Mouse (Mus musculus) thymus, postnatal 14 days (tissue): ENCODE results near the gene Tnnc1.
A peak's percentile ranks its signal among the peaks of the same experiment; 100 is the strongest.

ENCODE experiments used
- DNase-seq: peaks from one replicate; pipeline ENCODE4 v3.0.0; 2021

The Tnnc1 gene

DNA sequence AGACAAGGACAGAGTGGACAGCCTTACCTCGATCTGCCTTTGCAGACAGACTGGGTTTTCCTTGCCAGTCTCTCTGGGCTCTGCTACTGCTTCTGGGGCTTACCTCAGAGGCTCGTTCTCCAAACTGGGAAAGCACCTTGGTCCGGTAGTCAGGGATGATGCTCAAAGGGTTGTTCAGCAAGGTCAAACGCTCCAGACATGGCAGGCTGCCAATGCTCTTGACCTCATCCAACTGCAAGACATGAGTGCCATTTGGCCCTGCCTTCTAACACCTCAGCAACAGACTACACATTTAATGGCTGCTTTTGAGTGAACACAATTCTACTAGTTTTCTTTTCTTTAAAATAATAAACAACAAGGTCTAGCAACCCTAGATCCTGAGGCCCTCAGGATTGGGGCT lies 21.5 kb upstream of the Tnnc1 start:
- no peak for DNase-seq

DNA sequence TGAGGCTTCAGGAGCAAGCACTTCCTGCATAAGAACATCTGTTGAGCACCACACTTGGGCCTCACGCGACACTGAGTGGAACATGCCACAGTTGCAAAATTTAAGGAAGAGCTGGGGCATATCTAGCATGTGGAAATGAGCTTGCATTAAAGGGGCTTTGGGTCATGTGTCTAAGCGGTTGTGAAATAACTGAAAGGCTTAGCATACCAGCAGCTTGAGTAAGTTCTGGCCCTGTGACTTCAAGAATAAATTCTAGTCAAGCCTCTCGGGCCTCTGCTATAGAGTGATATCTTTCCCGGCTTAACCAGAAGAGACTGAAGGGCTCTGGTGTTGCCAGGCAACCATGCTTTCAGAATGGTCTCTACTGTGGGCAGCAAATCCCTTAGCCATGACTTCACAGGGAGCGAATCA lies 19.3 kb upstream of the Tnnc1 start:
- no peak for DNase-seq

DNA sequence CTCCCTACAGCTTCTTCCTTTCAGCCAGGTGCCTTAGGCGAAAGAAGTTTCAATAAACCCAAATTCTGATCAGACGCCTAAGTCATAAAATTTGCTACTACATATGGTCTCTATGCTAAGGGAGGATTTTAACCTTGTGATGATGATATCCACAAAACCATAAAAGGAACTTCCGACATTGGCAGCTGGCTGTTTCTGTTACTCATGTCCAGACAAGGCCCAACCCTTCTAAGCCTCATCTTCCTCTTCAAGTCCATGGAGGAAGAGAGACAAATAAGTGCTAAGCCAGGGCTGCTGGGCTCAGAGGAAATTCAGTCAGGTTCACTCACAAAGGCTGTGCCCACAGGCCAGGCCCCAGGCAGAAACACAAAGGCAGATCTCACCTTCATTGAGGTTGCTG lies 18.8 kb upstream of the Tnnc1 start:
- DNase-seq, result no peak

DNA sequence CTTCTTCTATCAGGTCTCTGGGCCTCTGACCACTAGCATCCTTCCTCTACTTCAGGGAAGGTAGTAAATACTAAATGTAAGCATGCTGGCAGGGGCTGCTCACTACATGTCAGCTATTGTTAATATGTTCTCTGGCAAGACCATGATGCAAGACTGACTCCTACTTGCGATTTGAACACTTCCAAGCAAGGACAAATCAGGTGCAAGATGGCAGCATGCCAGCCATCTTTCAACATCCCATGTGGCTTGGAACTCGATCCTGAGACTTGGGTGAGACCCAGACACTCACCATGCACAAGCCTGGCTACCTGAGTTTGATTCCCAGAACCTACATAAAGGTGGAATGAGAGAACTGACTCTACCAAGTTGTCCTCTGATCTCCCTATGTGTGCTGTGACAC lies 16.2 kb upstream of the Tnnc1 start:
- DNase-seq, result no peak

DNA sequence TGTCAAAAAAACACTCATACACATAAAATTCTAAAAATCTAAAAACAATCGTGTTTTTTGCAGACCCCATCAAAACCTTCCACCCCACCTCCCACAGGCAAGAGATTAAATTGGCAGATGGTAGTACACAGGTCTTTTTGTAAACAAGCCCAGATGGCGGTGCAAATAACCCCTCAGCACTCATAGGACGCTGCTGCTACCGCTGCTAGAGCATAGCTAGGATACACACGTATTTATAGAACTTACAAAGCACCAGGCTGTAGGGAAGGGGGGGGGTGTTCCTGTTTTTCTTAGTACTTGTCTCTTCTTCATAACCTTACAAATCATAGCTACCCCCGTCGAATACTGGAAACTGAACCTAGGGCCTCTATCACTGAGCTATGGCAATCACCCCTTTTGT lies 14.3 kb upstream of the Tnnc1 start:
- no peak for DNase-seq

DNA sequence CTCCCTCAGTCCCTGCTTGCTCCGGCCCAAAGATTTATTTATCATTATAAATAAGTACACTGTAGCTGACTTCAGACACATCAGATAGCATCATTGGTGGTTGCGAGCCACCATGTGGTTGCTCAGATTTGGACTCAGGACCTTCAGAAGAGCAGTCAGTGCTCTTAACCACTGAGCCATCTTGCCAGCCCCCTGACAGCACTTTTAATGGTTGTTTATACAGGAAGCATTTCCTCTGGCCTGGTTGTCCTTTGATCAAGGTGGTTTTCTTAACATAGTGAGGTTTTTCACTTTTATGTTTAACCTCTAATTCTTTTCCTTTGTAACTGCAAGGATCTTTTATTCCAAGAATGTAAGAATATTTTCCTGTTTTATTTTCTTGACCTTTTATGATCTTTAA lies 13.7 kb upstream of the Tnnc1 start:
- no peak for DNase-seq

DNA sequence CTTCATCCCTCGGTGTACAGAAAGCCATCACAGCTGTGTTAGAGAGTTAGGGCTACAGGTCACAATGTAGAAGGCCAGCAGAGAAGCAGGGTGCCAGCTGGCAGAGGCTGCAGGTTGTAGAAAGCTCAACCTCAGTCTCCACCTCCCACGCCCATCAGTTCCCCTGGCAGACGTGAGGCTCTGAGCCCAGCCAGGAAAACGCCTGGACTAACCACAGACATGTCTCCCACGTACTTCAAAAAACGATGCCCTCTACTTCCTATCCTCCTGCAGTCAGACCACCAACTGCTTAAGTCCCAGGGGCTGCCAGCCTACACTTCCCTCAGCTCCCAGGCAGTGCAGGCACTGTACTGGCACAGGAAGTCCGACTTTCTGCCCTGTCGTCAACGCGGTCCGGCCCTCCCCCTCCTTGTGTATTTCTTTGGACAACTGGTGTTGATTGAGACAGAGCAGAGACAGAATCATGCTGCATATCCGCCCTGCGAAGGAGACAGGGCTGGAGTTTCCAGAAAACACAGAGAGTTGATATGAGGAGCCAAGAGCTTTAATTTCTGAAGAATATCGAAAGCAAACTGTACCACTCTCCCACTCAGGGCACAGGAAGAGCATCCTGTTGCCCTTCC lies 13.1 kb upstream of the Tnnc1 start:
- peak; percentile 36 for DNase-seq

DNA sequence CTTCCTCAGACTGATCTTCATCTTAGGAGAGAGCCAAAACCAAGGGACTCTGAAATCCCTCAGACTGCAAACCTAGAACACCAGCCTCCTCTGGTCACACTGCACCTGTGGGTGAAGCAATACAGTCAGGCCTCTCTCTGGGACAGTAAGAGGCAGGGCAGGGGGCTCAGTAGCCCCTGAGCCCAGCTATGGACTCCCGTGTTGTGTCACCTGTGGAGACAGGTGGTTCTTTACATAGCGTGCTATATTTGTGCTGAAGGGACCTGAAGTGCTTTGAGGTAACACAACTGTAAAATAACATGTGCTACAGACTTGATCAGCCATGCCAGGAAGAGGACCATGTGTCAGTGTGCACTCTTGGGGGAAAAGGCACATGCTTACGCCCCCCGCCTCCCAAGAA lies 12.6 kb upstream of the Tnnc1 start:
- no peak for DNase-seq

DNA sequence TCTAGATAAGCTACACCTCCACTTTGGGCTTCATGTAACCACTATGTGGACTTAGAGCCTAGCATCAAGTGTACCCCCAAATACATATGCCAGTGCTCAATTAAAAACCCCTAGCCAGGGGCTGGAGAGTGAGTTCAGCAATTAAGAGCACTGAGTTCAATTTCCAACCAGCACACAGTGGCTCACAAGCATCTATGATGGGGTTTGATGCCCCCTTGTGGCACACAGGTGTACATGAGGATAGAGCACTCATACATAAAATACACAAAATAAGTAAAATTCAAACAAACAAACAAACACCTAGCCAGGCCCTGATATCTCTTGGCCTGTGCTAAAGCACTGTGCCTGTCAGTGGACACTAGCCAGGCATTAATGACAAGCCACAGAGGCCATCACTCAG lies 12.1 kb upstream of the Tnnc1 start:
- DNase-seq, result peak; percentile 48

DNA sequence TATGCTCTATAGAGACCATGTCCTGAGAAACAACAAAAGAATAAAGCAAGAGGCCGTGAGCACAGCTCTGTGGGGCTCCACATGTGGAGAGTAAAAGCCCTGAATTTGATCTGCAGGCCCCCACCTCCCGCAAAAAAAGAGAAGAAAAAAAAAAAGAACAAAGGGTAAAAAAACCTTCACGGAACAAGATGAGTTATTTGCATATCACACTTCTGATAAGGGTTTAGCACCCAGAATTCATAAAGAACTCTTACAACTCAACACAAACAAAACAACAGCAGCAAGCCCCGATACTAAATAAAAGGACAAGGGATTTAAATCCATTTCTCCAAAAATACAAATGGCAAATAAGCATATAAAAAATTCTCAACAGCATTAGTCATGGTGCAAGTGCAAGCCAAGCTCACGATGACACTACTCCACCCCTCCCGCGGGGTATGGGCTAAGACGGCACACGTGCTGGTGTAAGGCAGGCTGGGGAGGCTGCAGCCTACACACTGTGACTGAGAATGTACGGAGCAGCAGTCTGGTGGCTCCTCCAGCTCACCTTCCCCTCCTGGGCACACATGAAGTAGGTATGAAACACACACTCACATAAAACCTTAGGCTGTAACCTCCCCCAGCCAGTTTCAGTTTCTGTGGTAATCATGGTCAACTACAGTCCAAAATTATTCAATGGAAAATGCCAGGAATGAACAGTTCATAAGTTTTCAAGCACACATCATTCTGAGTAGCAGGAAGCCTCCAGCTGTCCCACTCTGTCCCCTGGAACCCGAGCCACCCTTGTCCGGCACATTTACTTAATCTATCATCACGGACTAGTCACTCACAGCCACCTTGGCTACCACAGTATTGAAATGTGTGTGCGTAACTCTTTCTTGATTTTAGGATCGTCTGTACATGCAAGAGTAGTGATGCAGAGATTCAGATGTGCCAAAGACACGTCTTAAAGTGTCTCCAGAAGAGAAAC lies 10.3 kb upstream of the Tnnc1 start:
- no peak for DNase-seq

DNA sequence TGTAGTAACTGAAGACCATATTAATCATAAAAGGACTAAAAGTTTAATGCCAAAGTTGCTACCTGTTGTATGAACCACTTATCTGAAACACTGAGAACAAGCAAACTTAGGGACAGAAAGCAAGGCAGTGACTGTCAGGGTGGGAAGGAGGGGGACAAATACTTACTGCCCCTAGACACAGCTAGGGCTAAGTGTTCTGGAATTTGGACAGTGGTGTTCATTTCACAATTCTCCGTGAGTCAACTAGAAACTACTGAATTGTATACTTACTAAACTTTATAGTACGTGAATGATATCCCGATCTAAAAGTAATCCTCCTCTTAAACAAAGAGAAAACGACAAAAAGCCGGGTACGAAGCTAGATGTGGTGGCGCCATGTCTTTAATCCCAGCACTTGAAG lies 8.5 kb upstream of the Tnnc1 start:
- no peak for DNase-seq

DNA sequence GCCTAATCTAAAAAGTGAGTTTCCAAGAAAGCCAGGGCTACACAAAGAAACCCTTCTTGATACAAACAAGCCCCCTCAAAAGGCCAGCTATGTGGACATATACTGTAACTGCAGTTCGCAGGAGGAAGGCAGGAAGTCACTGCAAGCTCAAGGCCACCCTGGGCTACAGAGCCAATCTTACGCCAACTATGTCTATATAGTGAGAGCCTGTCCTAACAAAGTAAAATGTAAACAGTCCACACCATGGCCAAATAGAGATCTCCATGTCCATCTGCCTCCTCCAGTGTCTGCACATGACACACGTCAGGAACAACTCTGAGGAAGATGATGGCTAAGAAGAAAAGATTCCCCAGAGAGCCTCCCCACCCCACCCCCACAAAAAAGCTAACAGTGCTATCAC lies 8.1 kb upstream of the Tnnc1 start:
- no peak for DNase-seq

DNA sequence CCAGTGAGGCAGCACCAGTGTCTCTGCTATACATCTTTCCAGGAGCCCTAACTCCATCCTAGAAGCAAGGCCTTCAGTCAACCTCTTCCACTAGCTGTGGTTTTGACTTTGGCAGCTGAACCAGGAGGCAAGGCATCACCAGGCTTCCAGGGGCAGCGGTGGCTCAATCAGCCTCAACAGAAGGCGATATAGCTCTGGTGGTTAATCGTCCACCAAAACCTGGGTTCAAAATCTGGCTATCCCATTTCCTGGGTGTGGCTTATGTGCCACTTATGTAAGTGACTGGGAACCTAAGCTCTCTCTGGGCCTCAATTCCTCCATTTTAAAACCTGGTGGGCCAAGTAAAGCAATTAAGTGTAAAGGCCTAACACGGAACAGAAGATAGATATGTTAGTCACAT lies 3.3 kb upstream of the Tnnc1 start:
- no peak for DNase-seq

DNA sequence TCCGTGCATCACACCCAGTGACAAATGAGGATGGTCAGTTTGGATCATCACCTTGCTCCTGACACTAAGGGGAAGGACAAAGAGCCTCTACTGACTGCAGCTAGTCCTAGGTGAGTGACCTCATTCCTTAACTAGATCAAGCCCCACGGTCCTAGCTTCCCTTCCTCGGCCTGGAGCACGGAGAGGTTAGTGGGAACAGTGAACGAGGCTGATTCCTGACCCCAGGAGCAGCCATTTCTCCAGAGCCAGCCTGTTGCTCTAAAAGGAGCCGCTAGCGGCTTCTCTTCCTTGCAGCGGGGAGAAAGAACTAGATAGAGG lies 2.9 kb upstream of the Tnnc1 start:
- peak; percentile 19 for DNase-seq

DNA sequence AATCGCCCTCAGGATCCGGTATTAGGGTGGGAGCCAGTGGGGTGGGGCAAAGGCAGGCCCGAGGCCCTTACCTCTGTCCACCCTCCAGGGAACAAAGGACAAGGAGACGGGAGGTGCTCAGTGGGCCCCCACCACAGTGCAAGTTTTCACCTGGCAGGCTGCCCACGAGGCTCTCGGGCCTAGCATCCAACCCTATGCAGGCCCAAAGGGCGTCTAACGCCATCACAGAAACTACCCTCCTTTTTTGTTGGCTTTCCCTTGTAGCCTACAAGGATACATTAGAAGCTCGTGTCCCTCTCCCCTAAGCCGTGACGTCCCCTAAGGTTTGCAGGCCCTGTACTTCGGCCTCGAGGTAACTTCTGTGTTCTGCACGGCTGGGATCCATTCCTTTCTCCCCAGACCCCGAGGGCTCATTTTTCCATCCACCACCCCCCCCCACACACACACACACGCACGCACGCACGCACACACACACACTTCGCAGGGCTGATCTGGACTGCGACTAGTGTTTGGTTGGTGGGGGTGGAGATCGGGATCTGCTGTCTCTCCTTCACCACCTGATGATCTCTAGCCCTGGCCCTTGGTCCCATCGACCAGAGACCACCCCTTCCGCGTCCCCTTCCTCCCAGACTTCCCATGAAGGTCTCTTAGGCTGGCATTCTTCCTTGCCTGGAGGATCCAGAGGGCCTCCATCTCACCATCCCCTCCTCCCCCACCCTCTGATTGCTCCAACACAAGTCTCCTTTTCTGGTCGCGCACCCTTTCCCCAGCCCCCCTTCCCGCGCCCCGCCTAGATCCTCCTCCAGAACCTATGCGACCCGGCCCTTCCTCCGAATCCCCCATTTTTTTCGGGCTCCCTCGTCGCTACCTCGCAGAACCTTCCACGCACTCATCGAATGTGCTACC lies 2.3 kb upstream of the Tnnc1 start:
- peak; percentile 64 for DNase-seq

DNA sequence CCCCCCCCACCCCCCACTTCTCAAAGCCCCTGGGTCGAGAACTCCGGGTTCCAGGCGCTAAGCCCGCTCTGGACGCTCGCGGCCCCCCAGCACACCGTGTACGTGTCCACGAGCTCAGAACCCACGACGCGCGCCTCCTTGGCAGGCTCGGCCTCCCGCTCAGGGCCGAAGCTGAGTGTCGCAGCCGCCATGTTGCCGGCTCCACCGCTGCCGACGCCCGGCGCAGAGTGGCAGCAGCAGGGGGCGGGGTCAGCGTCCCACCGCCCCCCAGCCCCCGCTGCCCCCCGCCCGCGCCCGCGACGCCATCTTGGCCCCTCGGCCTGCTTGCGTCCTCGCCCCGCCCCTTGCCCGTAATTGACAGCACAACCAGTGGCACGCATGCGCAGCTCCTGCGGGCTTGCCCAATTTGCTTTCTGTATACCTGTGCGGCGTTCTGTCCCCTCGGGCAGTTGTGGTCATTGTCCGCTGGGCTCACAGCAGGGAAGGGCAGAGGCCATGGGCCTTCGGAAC lies 1.6 kb upstream of the Tnnc1 start:
- DNase-seq, result peak; percentile 98

DNA sequence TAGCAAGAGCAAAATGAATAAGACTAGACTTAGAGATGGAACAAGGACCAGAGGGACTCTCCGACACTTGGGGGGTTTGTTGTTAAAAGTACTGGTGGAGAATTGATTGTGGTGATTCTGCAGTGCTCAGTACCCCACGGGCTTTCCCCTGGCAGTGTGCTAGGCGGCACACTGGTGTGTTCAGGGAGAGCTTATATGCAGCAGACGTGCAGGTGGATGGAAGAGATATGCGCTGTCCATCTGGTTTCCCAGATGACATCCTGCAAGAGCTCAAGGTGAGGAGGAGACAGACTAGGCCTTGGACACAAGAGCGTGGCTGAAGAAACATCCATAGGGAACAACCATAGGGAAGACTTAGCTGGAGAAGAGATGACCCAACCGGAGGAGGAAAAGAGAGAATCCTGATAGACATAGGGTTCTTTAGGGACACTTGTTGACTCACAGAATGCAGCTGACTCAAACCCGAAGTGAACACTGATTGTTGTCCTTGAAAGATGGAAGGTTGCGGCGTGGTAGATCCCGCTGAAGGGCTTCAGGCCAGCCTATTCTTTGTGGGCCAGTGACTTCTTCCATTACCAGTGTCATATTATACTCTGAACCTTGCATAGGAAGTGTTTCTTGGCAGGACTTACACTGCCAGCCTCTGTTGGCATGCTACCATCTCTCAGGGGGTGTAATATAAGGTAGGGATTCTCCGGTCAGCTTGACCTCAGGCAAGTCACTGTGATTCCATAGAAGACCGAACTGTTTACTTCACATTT lies 862 bp upstream of the Tnnc1 start:
- DNase-seq, result no peak

DNA sequence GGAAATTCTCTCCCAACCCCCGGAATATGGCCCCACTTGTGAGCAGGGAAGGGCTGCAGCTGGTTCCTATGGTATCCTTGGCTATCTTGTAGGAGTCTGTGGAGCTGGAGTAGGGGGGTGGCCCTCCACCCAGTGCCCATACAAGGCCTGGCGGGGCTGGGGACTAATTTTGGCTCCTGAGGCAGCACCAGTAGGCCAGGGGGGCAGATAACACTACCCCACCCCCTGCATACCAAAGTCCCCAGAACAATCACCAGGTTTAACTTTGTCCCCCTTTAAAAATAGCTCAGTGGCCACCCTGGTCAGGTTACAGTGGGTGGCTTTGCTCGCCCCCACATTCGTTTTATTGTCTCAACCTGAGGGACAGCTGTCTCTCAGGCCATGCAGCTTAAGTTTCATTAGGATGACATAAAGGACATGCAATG lies 1.0 kb downstream of the Tnnc1 start:
- DNase-seq, result no peak

DNA sequence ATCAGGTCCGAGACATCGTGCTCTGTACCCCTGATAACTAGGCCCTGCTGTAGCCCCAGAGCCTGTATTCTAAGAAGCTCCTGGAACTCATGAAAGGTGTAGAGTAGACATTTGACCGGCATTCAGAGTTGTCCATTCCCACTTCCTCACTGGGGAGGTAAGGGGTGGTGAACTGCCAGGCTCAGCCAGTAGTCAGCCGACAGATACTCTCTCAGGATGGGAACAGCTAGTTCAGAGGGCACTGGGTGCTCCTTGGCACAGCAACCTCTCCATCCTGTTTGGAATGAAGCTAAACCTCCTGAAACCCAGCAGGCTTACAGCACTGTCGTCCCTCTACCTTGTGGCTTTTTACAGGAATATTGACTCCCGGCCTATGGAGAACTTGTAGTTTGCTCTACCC lies 3.7 kb downstream of the Tnnc1 start:
- DNase-seq, result no peak

DNA sequence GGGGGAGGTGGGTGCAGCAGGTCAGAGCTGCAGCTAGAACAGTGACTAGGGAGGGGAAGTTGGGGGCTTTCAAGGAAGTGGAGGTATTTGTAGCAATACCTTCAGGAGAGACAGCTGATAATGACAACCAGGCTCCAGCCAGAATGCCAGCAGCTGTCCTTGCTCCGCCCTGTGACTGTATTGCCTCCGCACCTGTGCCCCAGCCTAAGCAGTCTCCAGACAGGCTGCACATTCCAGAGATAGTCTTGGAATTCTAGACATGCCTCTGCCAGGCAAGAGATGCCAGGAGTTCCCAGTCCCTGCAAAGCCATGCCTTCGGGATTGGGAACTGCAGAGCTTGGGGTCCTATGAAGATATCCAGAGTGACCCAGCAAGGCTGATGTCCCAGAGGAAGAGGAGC lies 4.4 kb downstream of the Tnnc1 start:
- no peak for DNase-seq

DNA sequence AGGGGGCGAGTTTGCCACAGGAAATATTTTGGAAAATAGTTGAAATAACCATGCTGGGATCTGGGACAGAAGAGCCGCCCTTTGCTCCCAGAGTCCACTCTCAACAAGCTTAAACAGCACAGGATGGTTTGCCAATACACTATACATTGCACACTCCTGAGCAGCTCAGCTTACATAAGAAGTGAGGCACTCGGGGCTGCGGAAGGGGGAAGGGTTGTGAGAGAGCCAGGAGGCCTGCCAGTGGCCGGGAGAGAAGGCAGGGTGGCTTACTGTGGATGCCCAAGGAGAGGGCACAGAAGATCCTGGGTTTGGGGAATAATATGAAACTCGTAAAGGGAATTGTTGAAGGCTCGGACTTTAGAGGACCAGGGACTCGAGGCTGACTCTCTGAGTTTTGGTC lies 5.8 kb downstream of the Tnnc1 start:
- DNase-seq, result no peak

DNA sequence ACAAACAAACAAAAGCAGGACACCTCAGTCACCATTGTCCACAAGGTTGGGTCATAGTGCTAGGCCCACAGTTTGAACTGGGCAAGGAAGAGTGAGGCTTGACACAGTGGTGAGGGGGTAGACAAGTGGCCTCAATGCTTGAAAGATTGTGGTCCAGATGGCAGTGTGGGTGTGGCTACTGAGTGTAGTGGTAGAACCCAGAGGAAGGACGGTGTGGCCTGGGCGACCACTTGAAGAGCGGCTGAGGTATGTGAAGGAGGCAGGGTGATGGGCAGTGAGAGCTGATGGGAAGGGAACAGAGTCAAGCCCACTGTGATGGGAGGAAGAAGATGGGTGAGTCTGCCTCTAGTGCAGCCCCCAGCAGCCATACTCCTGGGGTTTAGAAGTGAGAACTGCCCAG lies 6.6 kb downstream of the Tnnc1 start:
- no peak for DNase-seq
